Mouse (Mus musculus): ENCODE results near the gene Rgs6. TPM values are rescaled to one million over a fixed set of nuclear protein-coding genes. Genes with fewer than 3 reads are reported as not detected.

The Rgs6 gene
- total and polyA plus RNA-seq, 2 experiments = 0.09 TPM; not detected in 1

DNA sequence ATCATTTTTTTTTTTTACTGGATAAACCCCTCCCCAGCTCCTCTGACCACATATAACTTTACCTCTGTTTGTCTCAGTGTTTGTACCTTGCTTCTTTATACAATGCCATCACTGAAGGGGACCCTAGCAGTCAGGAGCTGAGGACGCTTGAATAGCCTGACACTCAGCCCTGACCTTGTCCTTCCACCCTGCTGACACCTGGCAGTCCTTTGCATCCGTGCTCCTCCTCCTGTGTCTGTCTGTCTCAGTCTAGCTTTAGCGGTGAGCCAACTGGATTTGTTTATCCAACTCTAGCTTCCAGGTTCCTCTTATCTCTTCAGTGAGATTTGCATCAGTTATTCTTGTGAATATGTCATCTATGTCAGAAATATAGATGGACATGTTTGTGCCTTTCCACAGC lies 156.7 kb downstream of the Rgs6 start:
- Histone ChIP-seq H3K27ac (replicated peaks; ENCODE audit: insufficient read depth, low read depth, low read length) (no peak overlapping the region), H3K79me2 (ENCODE audit: control insufficient read depth, insufficient read depth, low read length) (no peaks in the 10 kb centered on the region), H3K9ac (ENCODE audit: low read depth, low read length) (no peak overlapping the region), H3K4me1 (ENCODE audit: control insufficient read depth, insufficient read depth, low read length) (peaks cover 6% of the 10 kb centered on the region; the same call in 1 of the 2 replicates), H3K4me3 (ENCODE audit: insufficient read depth, low read depth, low read length) (no peak overlapping the region), H3K27me3 (ENCODE audit: control insufficient read depth, insufficient read depth, low read length) (no peaks in the 10 kb centered on the region), H3K36me3 (ENCODE audit: control insufficient read depth, insufficient read depth, low read length) (no peaks in the 10 kb centered on the region)
- WGBS = 22% methylated on average over 3 of the region's 3 CpGs
- peak; percentile 72 for DNase-seq (ENCODE audit: extremely low read depth, low read depth, low spot score)
- TF ChIP-seq POLR2A (IDR thresholded peaks at IDR 0.05; ENCODE audit: extremely low read depth, insufficient read depth, low read length) = no peak
- TF ChIP-seq CTCF (IDR thresholded peaks at IDR 0.05; ENCODE audit: low read depth, low read length) = no peak

DNA sequence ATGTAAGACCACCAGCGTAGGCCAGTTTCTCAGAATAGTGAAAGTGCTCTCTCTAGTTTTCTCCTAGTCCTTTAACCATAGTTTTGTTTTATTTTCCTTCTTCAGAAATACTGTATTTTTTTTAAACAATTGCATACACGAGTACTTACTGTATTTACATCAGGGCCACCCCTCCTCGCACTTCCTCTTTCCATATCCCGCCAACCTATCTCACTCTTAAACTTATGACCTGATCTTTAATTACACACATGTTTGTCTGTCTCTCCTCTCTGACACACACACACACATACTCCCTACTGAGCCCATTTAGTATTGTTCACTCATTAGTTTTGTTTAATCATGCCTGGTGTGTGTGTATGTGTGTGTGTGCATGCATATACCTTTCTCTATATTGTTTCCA lies 159.0 kb downstream of the Rgs6 start:
- TF ChIP-seq CTCF (IDR thresholded peaks at IDR 0.05; ENCODE audit: low read depth, low read length) (no peak), POLR2A (IDR thresholded peaks at IDR 0.05; ENCODE audit: extremely low read depth, insufficient read depth, low read length) (no peak)
- 84% methylated on average over 4 of the region's 4 CpGs for WGBS
- no peaks in the 10 kb centered on the region for H3K27me3 ChIP-seq (ENCODE audit: control insufficient read depth, insufficient read depth, low read length)

DNA sequence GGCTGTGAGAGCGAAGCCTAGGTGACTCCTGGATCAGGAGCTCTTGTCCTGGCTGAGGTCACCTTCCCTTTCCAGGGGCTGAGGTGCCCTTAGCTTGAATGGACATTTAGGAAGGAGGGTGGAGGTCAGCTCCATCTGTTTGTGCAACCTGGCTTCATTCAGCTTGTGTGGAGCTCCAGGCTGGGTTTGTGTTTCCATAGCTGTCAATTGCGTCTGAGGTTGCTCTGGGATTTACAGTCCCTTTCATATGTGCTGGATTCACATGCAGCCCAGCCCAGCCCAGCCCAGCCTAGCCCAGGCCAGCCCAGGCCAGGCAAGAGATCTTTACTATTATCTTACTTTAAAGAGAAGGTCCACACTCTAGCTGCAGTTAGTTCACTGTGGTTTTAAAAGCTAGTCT lies 163.8 kb downstream of the Rgs6 start:
- 81% methylated on average over 2 of the region's 2 CpGs for WGBS
- Histone ChIP-seq H3K9ac (ENCODE audit: low read depth, low read length) (no peak overlapping the region), H3K27me3 (ENCODE audit: control insufficient read depth, insufficient read depth, low read length) (no peaks in the 10 kb centered on the region), H3K27ac (replicated peaks; ENCODE audit: insufficient read depth, low read depth, low read length) (no peak overlapping the region), H3K79me2 (ENCODE audit: control insufficient read depth, insufficient read depth, low read length) (no peaks in the 10 kb centered on the region), H3K4me3 (ENCODE audit: insufficient read depth, low read depth, low read length) (no peak overlapping the region), H3K4me1 (ENCODE audit: control insufficient read depth, insufficient read depth, low read length) (peaks cover 3% of the 10 kb centered on the region; the same call in 1 of the 2 replicates), H3K36me3 (ENCODE audit: control insufficient read depth, insufficient read depth, low read length) (no peaks in the 10 kb centered on the region)
- no peak for DNase-seq (ENCODE audit: extremely low read depth, low read depth, low spot score)
- TF ChIP-seq POLR2A (IDR thresholded peaks at IDR 0.05; ENCODE audit: extremely low read depth, insufficient read depth, low read length) (no peak), CTCF (IDR thresholded peaks at IDR 0.05; ENCODE audit: low read depth, low read length) (no peak)

More for the DNA sequence above, 159.0 kb downstream of the Rgs6 start:
- Histone ChIP-seq H3K27ac (replicated peaks; ENCODE audit: insufficient read depth, low read depth, low read length) (no peak overlapping the region), H3K4me3 (ENCODE audit: insufficient read depth, low read depth, low read length) (no peak overlapping the region), H3K9ac (ENCODE audit: low read depth, low read length) (no peak overlapping the region), H3K4me1 (ENCODE audit: control insufficient read depth, insufficient read depth, low read length) (peaks cover 6% of the 10 kb centered on the region; the same call in 1 of the 2 replicates), H3K79me2 (ENCODE audit: control insufficient read depth, insufficient read depth, low read length) (no peaks in the 10 kb centered on the region), H3K36me3 (ENCODE audit: control insufficient read depth, insufficient read depth, low read length) (no peaks in the 10 kb centered on the region)
- DNase-seq (ENCODE audit: extremely low read depth, low read depth, low spot score) = no peak

DNA sequence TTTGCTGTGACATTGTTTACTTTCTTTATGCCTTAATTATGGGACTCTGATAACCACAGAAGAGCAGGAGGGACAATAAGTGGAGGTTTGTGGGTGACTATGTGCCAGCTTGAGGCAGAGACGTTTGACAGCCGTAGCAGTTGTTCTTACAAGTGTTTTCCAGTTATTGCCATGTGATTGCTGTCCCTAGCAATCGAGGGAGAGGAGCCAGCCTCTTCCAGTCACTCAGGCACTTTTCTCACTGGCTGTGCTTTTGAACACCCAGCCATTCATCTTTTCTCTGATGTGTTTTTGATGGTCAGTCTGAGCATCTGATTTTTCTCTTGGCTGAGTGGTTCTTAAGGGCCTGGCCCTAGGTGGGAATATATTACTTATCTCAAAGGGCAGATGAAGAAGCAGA lies 166.4 kb downstream of the Rgs6 start:
- Histone ChIP-seq H3K4me1 (ENCODE audit: control insufficient read depth, insufficient read depth, low read length) (peaks cover 9% of the 10 kb centered on the region), H3K79me2 (ENCODE audit: control insufficient read depth, insufficient read depth, low read length) (no peaks in the 10 kb centered on the region), H3K27ac (replicated peaks; ENCODE audit: insufficient read depth, low read depth, low read length) (no peak overlapping the region), H3K27me3 (ENCODE audit: control insufficient read depth, insufficient read depth, low read length) (no peaks in the 10 kb centered on the region), H3K4me3 (ENCODE audit: insufficient read depth, low read depth, low read length) (no peak overlapping the region), H3K9ac (ENCODE audit: low read depth, low read length) (no peak overlapping the region), H3K36me3 (ENCODE audit: control insufficient read depth, insufficient read depth, low read length) (no peaks in the 10 kb centered on the region)
- DNase-seq (ENCODE audit: extremely low read depth, low read depth, low spot score) = no peak
- 59% methylated on average over 3 of the region's 3 CpGs for WGBS
- TF ChIP-seq CTCF (IDR thresholded peaks at IDR 0.05; ENCODE audit: low read depth, low read length) = no peak
- no peak for TF ChIP-seq POLR2A (IDR thresholded peaks at IDR 0.05; ENCODE audit: extremely low read depth, insufficient read depth, low read length)

DNA sequence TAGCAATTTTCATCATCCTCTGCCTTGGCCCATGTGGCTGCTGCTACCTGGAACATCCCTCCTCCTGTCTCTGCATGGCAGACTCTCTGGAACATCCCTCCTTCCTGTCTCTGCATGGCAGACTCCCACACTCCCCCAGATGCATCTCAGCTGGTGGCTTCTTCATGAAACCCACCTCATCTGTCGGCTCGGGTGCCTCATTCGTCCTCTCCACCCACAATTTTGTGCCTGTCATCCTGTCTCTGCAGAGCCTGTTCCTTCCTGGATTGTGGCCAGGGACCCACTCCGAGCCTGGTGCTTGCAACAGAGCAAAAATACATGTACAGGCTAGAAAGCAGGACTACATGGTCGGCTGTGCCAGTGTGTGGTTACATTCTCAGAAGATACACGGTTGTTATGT lies 168.7 kb downstream of the Rgs6 start:
- no peak for DNase-seq (ENCODE audit: extremely low read depth, low read depth, low spot score)
- no peak for TF ChIP-seq CTCF (IDR thresholded peaks at IDR 0.05; ENCODE audit: low read depth, low read length)
- TF ChIP-seq POLR2A (IDR thresholded peaks at IDR 0.05; ENCODE audit: extremely low read depth, insufficient read depth, low read length) = no peak
- WGBS = 26% methylated on average over 6 of the region's 6 CpGs
- H3K36me3 ChIP-seq (ENCODE audit: control insufficient read depth, insufficient read depth, low read length) = no peaks in the 10 kb centered on the region
- no peak overlapping the region for H3K4me3 ChIP-seq (ENCODE audit: insufficient read depth, low read depth, low read length)
- no peaks in the 10 kb centered on the region for H3K79me2 ChIP-seq (ENCODE audit: control insufficient read depth, insufficient read depth, low read length)
- H3K27ac ChIP-seq (replicated peaks; ENCODE audit: insufficient read depth, low read depth, low read length) = no peak overlapping the region
- H3K4me1 ChIP-seq (ENCODE audit: control insufficient read depth, insufficient read depth, low read length) = peaks cover 9% of the 10 kb centered on the region
- no peaks in the 10 kb centered on the region for H3K27me3 ChIP-seq (ENCODE audit: control insufficient read depth, insufficient read depth, low read length)
- H3K9ac ChIP-seq (ENCODE audit: low read depth, low read length) = no peak overlapping the region

DNA sequence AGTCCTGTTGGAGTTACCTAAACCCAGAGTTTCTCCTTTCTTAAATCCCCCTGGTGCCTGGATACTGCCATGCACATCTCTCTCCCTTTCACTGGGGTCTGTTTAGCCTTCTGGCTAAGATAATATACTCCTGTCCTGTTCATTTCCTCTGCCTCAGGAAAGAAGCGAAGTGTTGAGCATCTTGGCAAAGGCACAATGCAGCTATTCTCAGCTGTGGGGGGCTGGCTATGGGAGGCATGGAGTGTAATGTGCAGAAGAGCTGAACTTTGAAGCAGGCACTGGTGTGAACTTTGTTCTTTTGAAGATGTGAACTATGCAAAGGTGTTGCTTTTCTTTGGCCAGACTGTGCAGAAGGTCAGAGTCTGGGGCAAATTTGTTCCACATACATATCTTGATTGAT lies 169.3 kb downstream of the Rgs6 start:
- no peak overlapping the region for H3K27ac ChIP-seq (replicated peaks; ENCODE audit: insufficient read depth, low read depth, low read length)
- DNase-seq (ENCODE audit: extremely low read depth, low read depth, low spot score) = peak; percentile 81
- peaks cover 9% of the 10 kb centered on the region for H3K4me1 ChIP-seq (ENCODE audit: control insufficient read depth, insufficient read depth, low read length)
- H3K9ac ChIP-seq (ENCODE audit: low read depth, low read length) = no peak overlapping the region
- TF ChIP-seq POLR2A (IDR thresholded peaks at IDR 0.05; ENCODE audit: extremely low read depth, insufficient read depth, low read length) (no peak), CTCF (IDR thresholded peaks at IDR 0.05; ENCODE audit: low read depth, low read length) (no peak)
- H3K36me3 ChIP-seq (ENCODE audit: control insufficient read depth, insufficient read depth, low read length) = no peaks in the 10 kb centered on the region
- H3K27me3 ChIP-seq (ENCODE audit: control insufficient read depth, insufficient read depth, low read length) = no peaks in the 10 kb centered on the region
- H3K4me3 ChIP-seq (ENCODE audit: insufficient read depth, low read depth, low read length) = no peak overlapping the region
- no peaks in the 10 kb centered on the region for H3K79me2 ChIP-seq (ENCODE audit: control insufficient read depth, insufficient read depth, low read length)
- 24% methylated on average over 1 of the region's 1 CpGs for WGBS
